Mouse (Mus musculus): ENCODE results near the gene Pole2. TPM values are rescaled to one million over a fixed set of nuclear protein-coding genes. Genes with fewer than 3 reads are reported as not detected.

Pole2 gene
- polyA plus RNA-seq, 2 experiments = 26.3 to 37.1 TPM

- DNase-seq (ENCODE audit: low spot score) = no peak
- H3K27me3 ChIP-seq (ENCODE audit: control insufficient read depth, insufficient read depth, low read length) = no peaks in the 10 kb centered on the region
- peaks cover 60% of the 10 kb centered on the region for H3K36me3 ChIP-seq (ENCODE audit: control insufficient read depth, insufficient read depth, low read length)
- no peak for TF ChIP-seq POLR2A (IDR thresholded peaks at IDR 0.05; ENCODE audit: borderline replicate concordance, extremely low read depth, insufficient read depth, insufficient read length)
- 79% methylated on average over 5 of the region's 5 CpGs for WGBS
- no peak for ATAC-seq (ENCODE audit: low FRiP score, low read depth)
- H3K4me1 ChIP-seq (ENCODE audit: control insufficient read depth, insufficient read depth, low read length) = no peaks in the 10 kb centered on the region
- no peak overlapping the region for H3K4me2 ChIP-seq (replicated peaks; ENCODE audit: low read depth, low read length, severe bottlenecking)
- H3K4me3 ChIP-seq (replicated peaks; ENCODE audit: low read length) = no peak overlapping the region
- 0 out of 2 replicates have a peak overlapping the region, but pooled peaks have one; percentile 67 for H3K27ac ChIP-seq (replicated peaks; ENCODE audit: low read depth, low read length)
- H3K9me3 ChIP-seq (ENCODE audit: control insufficient read depth, low read length) = no peaks in the 10 kb centered on the region
- no peak overlapping the region for H3K9ac ChIP-seq (ENCODE audit: low read depth, low read length, severe bottlenecking)
Measured at GRCm38 (mm10) chr12:69211057-69211456, 16.9 kb downstream of the Pole2 start.

- Histone ChIP-seq H3K36me3 (ENCODE audit: control insufficient read depth, insufficient read depth, low read length) (peaks cover 53% of the 10 kb centered on the region), H3K4me3 (replicated peaks; ENCODE audit: low read length) (no peak overlapping the region), H3K9ac (ENCODE audit: low read depth, low read length, severe bottlenecking) (no peak overlapping the region), H3K27me3 (ENCODE audit: control insufficient read depth, insufficient read depth, low read length) (no peaks in the 10 kb centered on the region), H3K27ac (replicated peaks; ENCODE audit: low read depth, low read length) (peak overlapping the region; percentile 67), H3K9me3 (ENCODE audit: control insufficient read depth, low read length) (no peaks in the 10 kb centered on the region), H3K4me2 (replicated peaks; ENCODE audit: low read depth, low read length, severe bottlenecking) (no peak overlapping the region), H3K4me1 (ENCODE audit: control insufficient read depth, insufficient read depth, low read length) (no peaks in the 10 kb centered on the region)
- WGBS = 84% methylated on average over 18 of the region's 18 CpGs
- TF ChIP-seq POLR2A (IDR thresholded peaks at IDR 0.05; ENCODE audit: borderline replicate concordance, extremely low read depth, insufficient read depth, insufficient read length) = no peak
- ATAC-seq (ENCODE audit: low FRiP score, low read depth) (peak; percentile 67), DNase-seq (ENCODE audit: low spot score) (peak; percentile 34)
Measured at GRCm38 (mm10) chr12:69210056-69210979, 17.7 kb downstream of the Pole2 start.

- no peaks in the 10 kb centered on the region for H3K27me3 ChIP-seq (ENCODE audit: control insufficient read depth, insufficient read depth, low read length)
- H3K9ac ChIP-seq (ENCODE audit: low read depth, low read length, severe bottlenecking) = no peak overlapping the region
- DNase-seq (ENCODE audit: low spot score) (no peak), ATAC-seq (ENCODE audit: low FRiP score, low read depth) (no peak)
- 87% methylated on average over 2 of the region's 2 CpGs for WGBS
- H3K4me2 ChIP-seq (replicated peaks; ENCODE audit: low read depth, low read length, severe bottlenecking) = no peak overlapping the region
- TF ChIP-seq POLR2A (IDR thresholded peaks at IDR 0.05; ENCODE audit: borderline replicate concordance, extremely low read depth, insufficient read depth, insufficient read length) = no peak
- H3K4me3 ChIP-seq (replicated peaks; ENCODE audit: low read length) = no peak overlapping the region
- H3K27ac ChIP-seq (replicated peaks; ENCODE audit: low read depth, low read length) = no peak overlapping the region
- H3K4me1 ChIP-seq (ENCODE audit: control insufficient read depth, insufficient read depth, low read length) = no peaks in the 10 kb centered on the region
- H3K9me3 ChIP-seq (ENCODE audit: control insufficient read depth, low read length) = no peaks in the 10 kb centered on the region
- peaks cover 44% of the 10 kb centered on the region for H3K36me3 ChIP-seq (ENCODE audit: control insufficient read depth, insufficient read depth, low read length)
Measured at GRCm38 (mm10) chr12:69208520-69208919, 19.5 kb downstream of the Pole2 start.

- WGBS = 89% methylated on average over 7 of the region's 7 CpGs
- Histone ChIP-seq H3K4me3 (replicated peaks; ENCODE audit: low read length) (no peak overlapping the region), H3K27me3 (ENCODE audit: control insufficient read depth, insufficient read depth, low read length) (no peaks in the 10 kb centered on the region), H3K27ac (replicated peaks; ENCODE audit: low read depth, low read length) (no peak overlapping the region), H3K36me3 (ENCODE audit: control insufficient read depth, insufficient read depth, low read length) (peaks cover 45% of the 10 kb centered on the region), H3K9ac (ENCODE audit: low read depth, low read length, severe bottlenecking) (no peak overlapping the region), H3K4me2 (replicated peaks; ENCODE audit: low read depth, low read length, severe bottlenecking) (no peak overlapping the region), H3K4me1 (ENCODE audit: control insufficient read depth, insufficient read depth, low read length) (no peaks in the 10 kb centered on the region), H3K9me3 (ENCODE audit: control insufficient read depth, low read length) (no peaks in the 10 kb centered on the region)
- ATAC-seq (ENCODE audit: low FRiP score, low read depth) = no peak
- DNase-seq (ENCODE audit: low spot score) = no peak
- TF ChIP-seq POLR2A (IDR thresholded peaks at IDR 0.05; ENCODE audit: borderline replicate concordance, extremely low read depth, insufficient read depth, insufficient read length) = no peak
Measured at GRCm38 (mm10) chr12:69207926-69208325, 20.1 kb downstream of the Pole2 start.

- no peak for DNase-seq (ENCODE audit: low spot score)
Measured at GRCm38 (mm10) chr12:69207396-69207795, 20.6 kb downstream of the Pole2 start.

More at GRCm38 (mm10) chr12:69207396-69207795, 20.6 kb downstream of the Pole2 start:
- no peak overlapping the region for H3K9ac ChIP-seq (ENCODE audit: low read depth, low read length, severe bottlenecking)
- H3K4me3 ChIP-seq (replicated peaks; ENCODE audit: low read length) = no peak overlapping the region
- 93% methylated on average over 8 of the region's 8 CpGs for WGBS
- H3K27ac ChIP-seq (replicated peaks; ENCODE audit: low read depth, low read length) = no peak overlapping the region
- H3K4me2 ChIP-seq (replicated peaks; ENCODE audit: low read depth, low read length, severe bottlenecking) = no peak overlapping the region
- no peaks in the 10 kb centered on the region for H3K4me1 ChIP-seq (ENCODE audit: control insufficient read depth, insufficient read depth, low read length)
- peaks cover 42% of the 10 kb centered on the region for H3K36me3 ChIP-seq (ENCODE audit: control insufficient read depth, insufficient read depth, low read length)
- no peak for TF ChIP-seq POLR2A (IDR thresholded peaks at IDR 0.05; ENCODE audit: borderline replicate concordance, extremely low read depth, insufficient read depth, insufficient read length)
- H3K27me3 ChIP-seq (ENCODE audit: control insufficient read depth, insufficient read depth, low read length) = no peaks in the 10 kb centered on the region
- H3K9me3 ChIP-seq (ENCODE audit: control insufficient read depth, low read length) = no peaks in the 10 kb centered on the region
- ATAC-seq (ENCODE audit: low FRiP score, low read depth) = no peak

All from limb, embryonic 14.5 days (tissue).